Mouse (Mus musculus) MEL (cell line): ENCODE measurements around the gene Nckipsd. TPM values are rescaled to one million over a fixed set of nuclear protein-coding genes. Genes with fewer than 3 reads are reported as not detected.
A peak's percentile ranks its signal among the peaks of the same experiment; 100 is the strongest.

Source experiments
- DNase-seq: peaks from one replicate; pipeline ENCODE4 v3.0.0; 2011; ENCODE audit warnings: low read depth, low spot score
- H3K27ac ChIP-seq: 2 replicates; pipeline ENCODE4 v1.5.1; 2012; ENCODE audit warnings: low read depth, mild to moderate bottlenecking, control low read depth, low read length, moderate library complexity; ENCODE audit not compliant: control insufficient read depth
- H3K27me3 ChIP-seq, 2 experiments: fragments of 150-350 bp in 1 of 2; sonication (generic) in 1 of 2; 2 replicates each; pipeline ENCODE4 v1.6.1; 2012; ENCODE audit warnings: low read length in 2 of 2, mild to moderate bottlenecking in 2 of 2, improper control_type of control experiment in 1 of 2, moderate library complexity in 1 of 2; ENCODE audit not compliant: insufficient read depth in 2 of 2, control insufficient read depth in 1 of 2
- H3K36me3 ChIP-seq, 2 experiments: 2 replicates each; pipeline ENCODE4 v1.6.1; 2012 to 2014; ENCODE audit warnings: low read length in 2 of 2, improper control_type of control experiment in 1 of 2, inconsistent platforms in 1 of 2, mild to moderate bottlenecking in 1 of 2; ENCODE audit not compliant: insufficient read depth in 2 of 2, control insufficient read depth in 1 of 2
- H3K4me1 ChIP-seq, 2 experiments: fragments of 150-350 bp in 1 of 2; sonication (generic) in 1 of 2; 2 replicates each; pipeline ENCODE4 v1.6.1; 2012; ENCODE audit warnings: low read length in 2 of 2, improper control_type of control experiment in 1 of 2, mild to moderate bottlenecking in 1 of 2; ENCODE audit not compliant: insufficient read depth in 2 of 2, control insufficient read depth in 1 of 2
- H3K4me3 ChIP-seq, 2 experiments: fragments of 150-350 bp in 1 of 2; sonication (generic) in 1 of 2; 2 replicates each; pipeline ENCODE4 v1.5.1; 2012; ENCODE audit warnings: low read depth in 2 of 2, low read length in 2 of 2, mild to moderate bottlenecking in 2 of 2, moderate library complexity in 2 of 2, control low read depth in 1 of 2, improper control_type of control experiment in 1 of 2; ENCODE audit not compliant: control insufficient read depth in 1 of 2, insufficient read depth in 1 of 2
- H3K79me2 ChIP-seq: 2 replicates; pipeline ENCODE4 v1.6.1; 2012; ENCODE audit warnings: mild to moderate bottlenecking, low read length, moderate library complexity; ENCODE audit not compliant: control insufficient read depth, poor library complexity, insufficient read depth
- H3K9ac ChIP-seq: 2 replicates; pipeline ENCODE4 v1.6.1; 2012; ENCODE audit warnings: low read depth, mild to moderate bottlenecking, control low read depth, low read length, moderate library complexity; ENCODE audit not compliant: control insufficient read depth, poor library complexity, severe bottlenecking
- H3K9me3 ChIP-seq: fragments of 150-350 bp; sonication (generic); replicated peaks from 2 replicates; pipeline ENCODE4 v1.6.1; 2012; ENCODE audit warnings: mild to moderate bottlenecking, low read length, improper control_type of control experiment, moderate library complexity; ENCODE audit not compliant: insufficient read depth
- BHLHE40 ChIP-seq: IDR thresholded peaks from 2 replicates; pipeline ENCODE4 v1.6.1; 2012; ENCODE audit warnings: low read depth, mild to moderate bottlenecking, inconsistent platforms, low read length, improper control_type of control experiment, borderline replicate concordance
- CHD2 ChIP-seq: IDR thresholded peaks from 2 replicates; pipeline ENCODE4 v1.6.1; 2011; ENCODE audit warnings: low read length, improper control_type of control experiment
- ETS1 ChIP-seq: IDR thresholded peaks from 2 replicates; pipeline ENCODE4 v1.6.1; 2012; ENCODE audit warnings: low read depth, mild to moderate bottlenecking, inconsistent platforms, low read length, improper control_type of control experiment, moderate library complexity
- JUND ChIP-seq: IDR thresholded peaks from 2 replicates; pipeline ENCODE4 v1.6.1; 2011; ENCODE audit warnings: low read depth, mild to moderate bottlenecking, improper control_type of control experiment, low read length
- MAFK ChIP-seq: IDR thresholded peaks from 2 replicates; pipeline ENCODE4 v1.6.1; 2011; ENCODE audit warnings: low read depth, mild to moderate bottlenecking, low read length, improper control_type of control experiment, borderline replicate concordance
- MAX ChIP-seq: IDR thresholded peaks from 2 replicates; pipeline ENCODE4 v1.6.1; 2011; ENCODE audit warnings: low read length, improper control_type of control experiment
- MAZ ChIP-seq: IDR thresholded peaks from 2 replicates; pipeline ENCODE4 v1.6.1; 2012; ENCODE audit warnings: low read depth, mild to moderate bottlenecking, inconsistent platforms, low read length, improper control_type of control experiment
- MXI1 ChIP-seq: IDR thresholded peaks from 2 replicates; pipeline ENCODE4 v1.6.1; 2011; ENCODE audit warnings: mild to moderate bottlenecking, low read depth, low read length, improper control_type of control experiment
- MYB ChIP-seq: IDR thresholded peaks from 2 replicates; pipeline ENCODE4 v1.6.1; 2011; ENCODE audit warnings: mild to moderate bottlenecking, low read depth, low read length, improper control_type of control experiment
- MYC ChIP-seq: IDR thresholded peaks from 2 replicates; pipeline ENCODE4 v1.6.1; 2011; ENCODE audit warnings: low read depth, mild to moderate bottlenecking, low read length, improper control_type of control experiment, moderate library complexity
- NELFE ChIP-seq: IDR thresholded peaks from 2 replicates; pipeline ENCODE4 v1.6.1; 2011; ENCODE audit warnings: low read depth, low read length, improper control_type of control experiment
- NRF1 ChIP-seq: IDR thresholded peaks from 2 replicates; pipeline ENCODE4 v1.6.1; 2014; ENCODE audit warnings: low read depth, mild to moderate bottlenecking, inconsistent platforms, low read length, improper control_type of control experiment, moderate library complexity; ENCODE audit not compliant: poor library complexity, insufficient read depth, severe bottlenecking
- POLR2A ChIP-seq, 2 experiments: IDR thresholded peaks; 2 replicates each; pipeline ENCODE4 v1.6.1; 2011 to 2012; ENCODE audit warnings: low read length in 2 of 2, mild to moderate bottlenecking in 2 of 2, control low read depth in 1 of 2, improper control_type of control experiment in 1 of 2, low read depth in 1 of 2, moderate library complexity in 1 of 2; ENCODE audit not compliant: control insufficient read depth in 1 of 2, insufficient read depth in 1 of 2, poor library complexity in 1 of 2
- RCOR1 ChIP-seq: IDR thresholded peaks from 2 replicates; pipeline ENCODE4 v1.6.1; 2012; ENCODE audit warnings: low read depth, mild to moderate bottlenecking, inconsistent platforms, low read length, improper control_type of control experiment
- SIN3A ChIP-seq: IDR thresholded peaks from 2 replicates; pipeline ENCODE4 v1.6.1; 2012; ENCODE audit warnings: low read length, improper control_type of control experiment, inconsistent platforms
- TAL1 ChIP-seq: IDR thresholded peaks from 2 replicates; pipeline ENCODE4 v1.6.1; 2012; ENCODE audit warnings: mild to moderate bottlenecking, inconsistent platforms, low read length, moderate library complexity, mixed read lengths
- TCF12 ChIP-seq: IDR thresholded peaks from 2 replicates; pipeline ENCODE4 v1.6.1; 2014; ENCODE audit warnings: low read depth, mild to moderate bottlenecking, inconsistent platforms, low read length, improper control_type of control experiment, moderate library complexity
- UBTF ChIP-seq: IDR thresholded peaks from 2 replicates; pipeline ENCODE4 v1.6.1; 2012; ENCODE audit warnings: low read depth, mild to moderate bottlenecking, inconsistent platforms, low read length, improper control_type of control experiment, moderate library complexity, borderline replicate concordance; ENCODE audit not compliant: insufficient read depth
- USF2 ChIP-seq, 2 experiments: IDR thresholded peaks; 2 replicates each; pipeline ENCODE4 v1.6.1; 2011 to 2012; ENCODE audit warnings: improper control_type of control experiment in 2 of 2, low read length in 2 of 2, borderline replicate concordance in 1 of 2, inconsistent platforms in 1 of 2, low read depth in 1 of 2, mild to moderate bottlenecking in 1 of 2; ENCODE audit not compliant: insufficient read depth in 1 of 2
- ZC3H11A ChIP-seq: IDR thresholded peaks from 2 replicates; pipeline ENCODE4 v1.6.1; 2012; ENCODE audit warnings: low read depth, mild to moderate bottlenecking, inconsistent platforms, low read length, improper control_type of control experiment
- ZNF384 ChIP-seq: IDR thresholded peaks from 2 replicates; pipeline ENCODE4 v1.6.1; 2012; ENCODE audit warnings: low read depth, mild to moderate bottlenecking, inconsistent platforms, low read length, improper control_type of control experiment
- polyA plus RNA-seq, 2 experiments: library from polyadenylated mRNA; stranded (reverse) in 1 of 2; unstranded in 1 of 2; fragments of >175 nt in 1 of 2; fragments of >200 nt in 1 of 2; gene quantifications; 2 replicates each; pipeline versions ENCODE4 v1.2.1 to v1.2.4; 2012; ENCODE audit warnings: low replicate concordance in 2 of 2, low read depth in 1 of 2; ENCODE audit not compliant: insufficient read length in 2 of 2, insufficient read depth in 1 of 2, missing spikeins in 1 of 2
- total RNA-seq: library from RNA; depleted of rRNA; stranded (reverse); fragments of 300-350 nt; gene quantifications from 2 replicates; pipeline ENCODE4 v1.2.3, GENCODE M21; 2012

Gene Nckipsd
- total and polyA plus RNA-seq, 3 experiments, result 6.6 to 10.3 TPM; not detected in 1

GRCm38 (mm10) chr9:108824144-108824685, 16.0 kb downstream of the Nckipsd start:
- Histone ChIP-seq H3K9me3 (no peaks in the 10 kb centered on the region), H3K27ac (no peak overlapping the region), H3K4me1 (no peaks in the 10 kb centered on the region), H3K36me3 (no peaks in the 10 kb centered on the region), H3K4me3 (no peak overlapping the region), H3K79me2 (no peaks in the 10 kb centered on the region), H3K27me3 (no peaks in the 10 kb centered on the region; a peak in 1 of 4 replicates), H3K9ac (no peak overlapping the region)
- TF ChIP-seq MYC (no peak), ZNF384 (no peak), MAX (no peak), POLR2A (IDR thresholded peaks at IDR 0.05; ENCODE audit: control insufficient read depth in 1 of 2, insufficient read depth in 1 of 2, low read depth in 1 of 2, low read length in 2 of 2, poor library complexity in 1 of 2) (no peak), NRF1 (no peak), SIN3A (no peak), MXI1 (no peak), RCOR1 (no peak), CHD2 (no peak), ETS1 (no peak), TCF12 (no peak), MAZ (no peak), MAFK (no peak), BHLHE40 (no peak), UBTF (no peak), ZC3H11A (no peak), JUND (no peak), NELFE (no peak)
- DNase-seq, result no peak

GRCm38 (mm10) chr9:108824755-108825413, 16.7 kb downstream of the Nckipsd start:
- Histone ChIP-seq H3K36me3 (no peaks in the 10 kb centered on the region), H3K27me3 (no peaks in the 10 kb centered on the region; a peak in 1 of 4 replicates), H3K27ac (no peak overlapping the region), H3K9me3 (no peaks in the 10 kb centered on the region), H3K9ac (no peak overlapping the region), H3K4me1 (no peaks in the 10 kb centered on the region), H3K79me2 (no peaks in the 10 kb centered on the region), H3K4me3 (no peak overlapping the region)
- no peak for DNase-seq
- TF ChIP-seq TAL1, result no peak
- TF ChIP-seq MAZ, result no peak
- TF ChIP-seq POLR2A (IDR thresholded peaks at IDR 0.05; ENCODE audit: control insufficient read depth in 1 of 2, insufficient read depth in 1 of 2, low read depth in 1 of 2, low read length in 2 of 2, poor library complexity in 1 of 2), result peak in 1 of 2 experiments; percentile 23; a peak in 1 of 4 replicates
- no peak for TF ChIP-seq MYB
- TF ChIP-seq USF2 (IDR thresholded peaks at IDR 0.05; ENCODE audit: borderline replicate concordance in 1 of 2, insufficient read depth in 1 of 2, low read depth in 1 of 2, low read length in 2 of 2), result no peak
- no peak for TF ChIP-seq ETS1
